Mouse (Mus musculus) heart, postnatal 36 days (tissue): ENCODE data around the gene Topors. TPM values are rescaled to one million over a fixed set of nuclear protein-coding genes. Genes with fewer than 3 reads are reported as not detected.

Experiments
- DNase-seq, 2 experiments: peaks; one replicate each; pipeline ENCODE4 v3.0.0; 2021 to 2022
- intact Hi-C: fragments of 180-260 bp; cut with DNase I; formaldehyde crosslinking; loops from one replicate; pipeline ENCODE4 v1.15.1; 2025
- total RNA-seq, 2 experiments: library from RNA; stranded (reverse); gene quantifications; 2 replicates each; pipeline ENCODE4 v1.2.3; 2021

The Topors gene
- total RNA-seq, 2 experiments from 2014 or later = 11.2 to 12.7 TPM

DNA sequence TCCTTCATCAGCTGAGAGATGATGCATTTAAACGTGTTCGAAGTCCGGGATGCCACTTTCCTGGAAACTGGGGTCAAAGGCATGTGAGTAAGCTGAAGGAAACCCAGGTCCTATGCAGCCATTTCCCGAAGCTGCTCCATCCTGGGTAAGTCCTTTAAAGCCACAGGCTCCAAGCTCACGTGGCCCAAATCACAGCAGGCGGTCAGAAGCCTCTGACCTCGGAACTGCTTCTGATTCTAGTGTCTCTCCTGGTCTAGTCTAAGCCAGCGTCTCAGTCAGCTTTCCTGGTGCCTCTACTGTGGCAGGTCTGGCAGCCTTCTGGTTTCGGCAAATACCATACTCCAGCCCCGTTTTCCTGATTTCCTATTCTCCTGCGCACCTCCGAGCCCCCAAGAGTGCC is 49.2 kb downstream of the Topors start:
- no peak for DNase-seq
- intact Hi-C loops = no loop called here

DNA sequence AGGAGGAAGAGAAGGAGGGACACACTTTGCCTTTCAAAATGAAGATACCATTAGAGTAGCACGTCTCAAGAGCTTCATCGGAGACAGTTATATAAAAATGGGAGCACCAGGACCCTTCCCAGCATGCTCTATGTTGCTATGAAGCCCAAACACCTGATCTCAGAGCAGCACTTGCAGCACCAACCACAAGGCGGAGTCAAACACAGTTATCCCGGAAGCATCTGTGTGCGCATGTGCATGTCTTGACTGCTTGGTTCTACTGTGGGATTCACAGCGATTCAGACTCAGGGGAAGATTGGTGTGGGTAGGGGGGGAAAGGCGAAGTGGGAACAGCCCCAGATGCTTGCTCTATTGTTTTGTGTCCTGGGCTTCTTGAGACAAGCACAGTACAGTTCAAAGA is 51.3 kb downstream of the Topors start:
- intact Hi-C loops = no loop called here
- DNase-seq = no peak

DNA sequence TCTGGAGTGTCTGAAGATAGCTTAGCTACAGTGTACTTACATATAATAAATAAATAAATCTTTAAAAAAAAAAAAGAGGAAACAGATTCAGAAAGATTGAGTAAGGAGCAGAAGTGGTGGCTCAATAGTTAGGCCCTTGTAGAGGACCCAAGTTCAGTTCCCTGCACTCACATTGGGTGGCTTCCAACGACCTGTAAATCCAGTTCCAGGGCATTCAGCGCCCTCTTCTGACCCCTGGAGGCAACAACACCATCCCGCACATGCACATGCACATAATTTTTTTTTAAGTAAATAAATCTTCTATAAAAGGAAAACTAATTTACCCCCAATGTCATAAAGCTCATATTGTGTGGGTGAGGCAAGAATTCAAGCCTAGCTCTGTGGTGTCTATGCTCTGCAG is 51.7 kb downstream of the Topors start:
- DNase-seq = no peak
- intact Hi-C loops = no loop called here

DNA sequence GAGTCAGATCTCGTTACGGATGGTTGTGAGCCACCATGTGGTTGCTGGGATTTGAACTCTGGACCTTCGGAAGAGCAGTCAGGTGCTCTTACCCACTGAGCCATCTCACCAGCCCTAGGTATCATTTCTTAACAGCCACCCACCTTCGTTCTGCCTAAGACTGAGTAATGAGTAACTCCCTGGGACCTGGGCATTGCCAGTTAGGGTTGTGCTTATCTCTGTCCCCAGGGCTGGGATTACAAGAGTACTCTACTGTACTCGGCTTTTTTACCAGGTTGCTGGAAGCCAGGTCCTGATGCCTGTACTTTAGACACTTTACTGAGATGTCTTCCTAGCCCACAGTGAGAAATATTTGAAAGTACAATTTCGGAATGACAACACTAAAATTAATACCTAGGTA is 57.5 kb downstream of the Topors start:
- no peak for DNase-seq
- intact Hi-C loops = no loop called here

Other genes starting within 250 kb of the Topors start
- 10 to 100 TPM; 33.7 to 34.0 TPM for gene Aco1, start 126.8 kb downstream of the Topors start, total RNA-seq
- gene Ddx58, start 30.0 kb downstream of the Topors start, total RNA-seq = 10 to 100 TPM in 1 of 2 experiments, 1 to 10 TPM in 1; 8.0 to 10.3 TPM
- 10 to 100 TPM; 42.8 to 49.0 TPM for gene Smim27, start 271 bp downstream of the Topors start, total RNA-seq
- 100 to 1,000 TPM; 484 to 546 TPM for gene Ndufb6, start 9.6 kb upstream of the Topors start, total RNA-seq
- not detected for gene Tmem215, start 202.3 kb upstream of the Topors start, total RNA-seq